Mouse (Mus musculus): ENCODE measurements around the gene Olfr1501. TPM values are rescaled to one million over a fixed set of nuclear protein-coding genes. Genes with fewer than 3 reads are reported as not detected.
"Not testable (repeated sequence)": the region's sequence is repeated elsewhere in the genome, so short reads cannot be mapped to it uniquely, and the experiment has no call there.

The Olfr1501 gene
- polyA plus RNA-seq, 1 experiment from 2014 or later, result not detected

DNA sequence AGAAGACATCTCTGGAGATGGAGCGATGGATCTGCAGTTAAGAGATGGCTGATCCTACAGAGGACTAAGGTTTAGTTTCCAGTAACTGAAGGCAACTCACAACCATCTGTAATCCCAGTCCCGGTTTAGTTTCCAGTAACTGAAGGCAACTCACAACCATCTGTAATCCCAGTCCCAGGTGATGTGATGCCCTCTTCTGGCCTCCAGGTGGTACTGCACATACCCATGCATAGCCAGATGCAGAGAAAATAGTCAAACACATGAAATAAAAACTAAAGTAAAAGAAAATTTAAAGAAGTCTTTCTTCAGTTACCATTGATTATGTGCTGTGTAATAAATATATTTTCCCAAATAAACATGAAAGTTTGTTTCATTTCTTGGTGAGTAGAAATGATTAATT is 37.7 kb downstream of the Olfr1501 start:
- no peak overlapping the region for H3K4me3 ChIP-seq (ENCODE audit: low read depth, low read length)
- H3K9me3 ChIP-seq (ENCODE audit: low read depth, low read length), result no peaks in the 10 kb centered on the region
- 52% methylated on average over 2 of the region's 2 CpGs for WGBS
- H3K27ac ChIP-seq (ENCODE audit: low read depth), result no peak overlapping the region
- H3K4me1 ChIP-seq (ENCODE audit: insufficient read depth), result no peaks in the 10 kb centered on the region
- no peak overlapping the region for H3K9ac ChIP-seq
- no peaks in the 10 kb centered on the region for H3K27me3 ChIP-seq (ENCODE audit: insufficient read depth, low read length)
- ATAC-seq (ENCODE audit: insufficient read depth), result no peak
- no peak for DNase-seq
- TF ChIP-seq CTCF (IDR thresholded peaks at IDR 0.05; ENCODE audit: low read depth), result peak; percentile 25; the same call in 1 of the 2 replicates
- H3K4me2 ChIP-seq, result no peak overlapping the region
- H3K36me3 ChIP-seq (ENCODE audit: insufficient read depth), result no peaks in the 10 kb centered on the region

GRCm38 (mm10) chr19:13805486-13805885 is 45.0 kb downstream of the Olfr1501 start:
- H3K27me3 ChIP-seq (ENCODE audit: insufficient read depth, low read length); H3K27ac ChIP-seq (ENCODE audit: low read depth); DNase-seq; H3K36me3 ChIP-seq (ENCODE audit: insufficient read depth); H3K4me3 ChIP-seq (ENCODE audit: low read depth, low read length); H3K4me2 ChIP-seq; ATAC-seq (ENCODE audit: insufficient read depth); H3K9ac ChIP-seq; H3K4me1 ChIP-seq (ENCODE audit: insufficient read depth); H3K9me3 ChIP-seq (ENCODE audit: low read depth, low read length): not testable (repeated sequence)
- WGBS, result 61% methylated on average over 1 of the region's 1 CpGs

GRCm38 (mm10) chr19:13798102-13798501 is 52.4 kb downstream of the Olfr1501 start, which contains the start of gene Olfr1497:
Olfr1497 (minus strand) TSS chr19:13798202.
- no peak for TF ChIP-seq CTCF (IDR thresholded peaks at IDR 0.05; ENCODE audit: low read depth)
- ATAC-seq (ENCODE audit: insufficient read depth), result no peak
- Histone ChIP-seq H3K27ac (ENCODE audit: low read depth) (no peak within 1 kb of the TSS), H3K36me3 (ENCODE audit: insufficient read depth) (no peaks in the 10 kb centered on the region), H3K4me1 (ENCODE audit: insufficient read depth) (no peaks in the 10 kb centered on the region), H3K9me3 (ENCODE audit: low read depth, low read length) (no peaks in the 10 kb centered on the region), H3K27me3 (ENCODE audit: insufficient read depth, low read length) (no peaks in the 10 kb centered on the region), H3K4me2 (no peak within 1 kb of the TSS), H3K4me3 (ENCODE audit: low read depth, low read length) (no peak within 1 kb of the TSS), H3K9ac (no peak within 1 kb of the TSS)
- DNase-seq, result no peak

Other genes starting within 250 kb of the Olfr1501 start
- gene Olfr1487, start 233.3 kb downstream of the Olfr1501 start, polyA plus RNA-seq (2014; fragmentation: Nextera tagmentation; extraction: Ambion mirVana), result not detected in 2 replicates
- gene Olfr1489, start 219.1 kb downstream of the Olfr1501 start, polyA plus RNA-seq (2014; fragmentation: Nextera tagmentation; extraction: Ambion mirVana), result not detected in 2 replicates
- gene Olfr1490, start 199.6 kb downstream of the Olfr1501 start, polyA plus RNA-seq (2014; fragmentation: Nextera tagmentation; extraction: Ambion mirVana), result not detected in 2 replicates
- not detected in 2 replicates for gene Olfr1491, start 153.4 kb downstream of the Olfr1501 start, polyA plus RNA-seq (2014; fragmentation: Nextera tagmentation; extraction: Ambion mirVana)
- not detected in 2 replicates for gene Olfr1493-ps1, start 127.4 kb downstream of the Olfr1501 start, polyA plus RNA-seq (2014; fragmentation: Nextera tagmentation; extraction: Ambion mirVana)
- not detected in 2 replicates for gene Olfr1494, start 111.0 kb downstream of the Olfr1501 start, polyA plus RNA-seq (2014; fragmentation: Nextera tagmentation; extraction: Ambion mirVana)
- not detected in 2 replicates for gene Olfr1495, start 86.1 kb downstream of the Olfr1501 start, polyA plus RNA-seq (2014; fragmentation: Nextera tagmentation; extraction: Ambion mirVana)
- not detected in 2 replicates for gene Olfr1496, start 72.8 kb downstream of the Olfr1501 start, polyA plus RNA-seq (2014; fragmentation: Nextera tagmentation; extraction: Ambion mirVana)
- not detected in 2 replicates for gene Olfr1497, start 52.5 kb downstream of the Olfr1501 start, polyA plus RNA-seq (2014; fragmentation: Nextera tagmentation; extraction: Ambion mirVana)
- gene Olfr1499, start 31.2 kb downstream of the Olfr1501 start, polyA plus RNA-seq (2014; fragmentation: Nextera tagmentation; extraction: Ambion mirVana), result not detected in 2 replicates
- gene Olfr1500, start 20.2 kb downstream of the Olfr1501 start, polyA plus RNA-seq (2014; fragmentation: Nextera tagmentation; extraction: Ambion mirVana), result not detected in 2 replicates
- gene Olfr1502, start 11.1 kb upstream of the Olfr1501 start, polyA plus RNA-seq (2014; fragmentation: Nextera tagmentation; extraction: Ambion mirVana), result not detected in 2 replicates
- gene Olfr1504, start 47.2 kb upstream of the Olfr1501 start, polyA plus RNA-seq (2014; fragmentation: Nextera tagmentation; extraction: Ambion mirVana), result not detected in 2 replicates
- not detected in 2 replicates for gene Olfr1505, start 62.8 kb upstream of the Olfr1501 start, polyA plus RNA-seq (2014; fragmentation: Nextera tagmentation; extraction: Ambion mirVana)

Measured in lung, embryonic 14.5 days (tissue).